Mouse (Mus musculus): ENCODE results near the gene Gm10521.
"Not testable (repeated sequence)": the region's sequence is repeated elsewhere in the genome, so short reads cannot be mapped to it uniquely, and the experiment has no call there.

Gene Gm10521

GRCm38 (mm10) chr1:171895364-171895763 is at the start of gene Gm10521:
Gm10521 (plus strand) TSS chr1:171895664.
- DNase-seq (ENCODE audit: low read depth): not testable (repeated sequence)

- no peak for DNase-seq (ENCODE audit: low read depth)
Observed at GRCm38 (mm10) chr1:171848201-171848600, 47.3 kb upstream of the Gm10521 start.

GRCm38 (mm10) chr1:171848757-171849156 is 46.7 kb upstream of the Gm10521 start:
- DNase-seq (ENCODE audit: low read depth): no peak

GRCm38 (mm10) chr1:171849454-171849853 is 46.0 kb upstream of the Gm10521 start:
- DNase-seq (ENCODE audit: low read depth): no peak

- DNase-seq (ENCODE audit: low read depth): no peak
Observed at GRCm38 (mm10) chr1:171865467-171865866, 30.0 kb upstream of the Gm10521 start.

- DNase-seq (ENCODE audit: low read depth): no peak
Observed at GRCm38 (mm10) chr1:171886989-171887388, 8.5 kb upstream of the Gm10521 start.

- DNase-seq (ENCODE audit: low read depth): no peak
Observed at GRCm38 (mm10) chr1:171904011-171904410, 8.5 kb downstream of the Gm10521 start.

GRCm38 (mm10) chr1:171915638-171916458 is 20.4 kb downstream of the Gm10521 start:
- DNase-seq (ENCODE audit: low read depth): no peak

GRCm38 (mm10) chr1:171917305-171918039 is 22.0 kb downstream of the Gm10521 start, which contains the start of gene Slamf6:
Slamf6 (plus strand) TSS chr1:171917515.
- DNase-seq (ENCODE audit: low read depth): no peak

GRCm38 (mm10) chr1:171918136-171918920 is 22.9 kb downstream of the Gm10521 start:
- no peak for DNase-seq (ENCODE audit: low read depth)

GRCm38 (mm10) chr1:171919193-171919592 is 23.7 kb downstream of the Gm10521 start:
- DNase-seq (ENCODE audit: low read depth): no peak

- DNase-seq (ENCODE audit: low read depth): no peak
Observed at GRCm38 (mm10) chr1:171919901-171920510, 24.5 kb downstream of the Gm10521 start.

- DNase-seq (ENCODE audit: low read depth): no peak
Observed at GRCm38 (mm10) chr1:171920989-171921621, 25.6 kb downstream of the Gm10521 start.

GRCm38 (mm10) chr1:171921641-171922040 is 26.2 kb downstream of the Gm10521 start:
- DNase-seq (ENCODE audit: low read depth): no peak

- no peak for DNase-seq (ENCODE audit: low read depth)
Observed at GRCm38 (mm10) chr1:171922844-171923243, 27.4 kb downstream of the Gm10521 start.

- DNase-seq (ENCODE audit: low read depth): no peak
Observed at GRCm38 (mm10) chr1:171924900-171925299, 29.4 kb downstream of the Gm10521 start.

GRCm38 (mm10) chr1:171933851-171934250 is 38.4 kb downstream of the Gm10521 start:
- no peak for DNase-seq (ENCODE audit: low read depth)

GRCm38 (mm10) chr1:171938952-171939948 is 43.8 kb downstream of the Gm10521 start:
- DNase-seq (ENCODE audit: low read depth): no peak

- no peak for DNase-seq (ENCODE audit: low read depth)
Observed at GRCm38 (mm10) chr1:171940626-171941025, 45.2 kb downstream of the Gm10521 start.

- no peak for DNase-seq (ENCODE audit: low read depth)
Observed at GRCm38 (mm10) chr1:171946447-171946995, 51.1 kb downstream of the Gm10521 start.
